Mouse (Mus musculus) lung, embryonic 16.5 days (tissue): ENCODE measurements at regions not wholly inside any gene's neighbourhood (a gene's known extent, or its start where the extent isn't known, plus 50 kb on each side); places are given as distances from the start of the nearest gene placed in this dataset.
"Not testable (repeated sequence)": the region's sequence is repeated elsewhere in the genome, so short reads cannot be mapped to it uniquely, and the experiment has no call there.

Source experiments
- ATAC-seq: fragments of 200-750 bp; cut with Nextera tagmentation; 2 replicates; pipeline ENCODE4 v1.8.0; 2017; ENCODE audit warnings: low read depth, mild to moderate bottlenecking, moderate library complexity
- H3K27ac ChIP-seq: fragments of 300-500 bp; sonication (generic); 2 replicates; pipeline ENCODE4 v1.5.1; 2014; ENCODE audit warnings: mild to moderate bottlenecking, control low read depth, low read length
- H3K27me3 ChIP-seq: fragments of 300-500 bp; sonication (generic); 2 replicates; pipeline ENCODE4 v1.6.1; 2014; ENCODE audit warnings: low read depth, low read length, mixed read lengths; ENCODE audit not compliant: control insufficient read depth, insufficient read depth
- H3K36me3 ChIP-seq: fragments of 300-500 bp; sonication (generic); 2 replicates; pipeline ENCODE4 v1.6.1; 2014; ENCODE audit warnings: low read length; ENCODE audit not compliant: control insufficient read depth, insufficient read depth
- H3K4me1 ChIP-seq: fragments of 300-500 bp; sonication (generic); replicated peaks from 2 replicates; pipeline ENCODE4 v1.6.1; 2014; ENCODE audit warnings: low read length, mixed read lengths; ENCODE audit not compliant: control insufficient read depth, insufficient read depth
- H3K4me2 ChIP-seq: fragments of 300-500 bp; sonication (generic); 2 replicates; pipeline ENCODE4 v1.6.1; 2014; ENCODE audit warnings: low read depth, low read length, control low read depth
- H3K4me3 ChIP-seq: fragments of 300-500 bp; sonication (generic); 2 replicates; pipeline ENCODE4 v1.5.1; 2014; ENCODE audit warnings: mild to moderate bottlenecking, low read length, control low read depth
- H3K9ac ChIP-seq: fragments of 300-500 bp; sonication (generic); 2 replicates; pipeline ENCODE4 v1.6.1; 2014; ENCODE audit warnings: low read length, control low read depth
- H3K9me3 ChIP-seq: fragments of 300-500 bp; sonication (generic); 2 replicates; pipeline ENCODE4 v1.6.1; 2016; ENCODE audit warnings: low read length; ENCODE audit not compliant: control insufficient read depth
- WGBS: fragments of 180-500 bp; shearing (Covaris S2); extraction: QIAGEN DNeasy Blood & Tissue Kit; methylation state at CpG from one replicate; pipeline ENCODE4 v1.1.7; 2014; 5-methylcytosine and 5-hydroxymethylcytosine counted together

DNA sequence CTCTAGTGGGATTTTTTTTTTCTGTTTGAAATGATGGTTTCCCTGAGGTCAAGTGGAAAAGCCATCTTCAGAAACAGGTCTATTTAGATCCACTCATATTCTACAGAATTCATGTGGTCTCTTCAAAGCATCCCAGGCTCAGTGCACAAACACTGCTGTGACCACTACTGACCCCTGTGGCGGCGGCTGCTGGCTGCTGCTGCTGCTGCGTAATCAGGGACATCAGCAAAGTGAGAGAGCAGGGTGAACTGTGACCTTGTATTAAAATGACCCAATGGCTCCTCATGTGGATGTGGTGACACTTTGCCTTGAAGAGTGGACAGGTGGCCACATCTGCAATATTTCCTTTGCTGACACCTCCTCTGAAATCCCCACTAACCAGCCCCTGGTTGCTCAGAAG is 169.1 kb upstream of the Rapgef5 start:
- no peaks in the 10 kb centered on the region; the same call in 1 of the 2 replicates for H3K4me1 ChIP-seq
- H3K9ac ChIP-seq = no peak overlapping the region
- H3K4me2 ChIP-seq = no peak overlapping the region
- no peaks in the 10 kb centered on the region; the same call in 1 of the 2 replicates for H3K27me3 ChIP-seq
- H3K27ac ChIP-seq = no peak overlapping the region
- ATAC-seq = no peak
- no peaks in the 10 kb centered on the region for H3K36me3 ChIP-seq
- 27% methylated on average over 3 of the region's 3 CpGs for WGBS
- H3K4me3 ChIP-seq = no peak overlapping the region
- no peaks in the 10 kb centered on the region for H3K9me3 ChIP-seq

DNA sequence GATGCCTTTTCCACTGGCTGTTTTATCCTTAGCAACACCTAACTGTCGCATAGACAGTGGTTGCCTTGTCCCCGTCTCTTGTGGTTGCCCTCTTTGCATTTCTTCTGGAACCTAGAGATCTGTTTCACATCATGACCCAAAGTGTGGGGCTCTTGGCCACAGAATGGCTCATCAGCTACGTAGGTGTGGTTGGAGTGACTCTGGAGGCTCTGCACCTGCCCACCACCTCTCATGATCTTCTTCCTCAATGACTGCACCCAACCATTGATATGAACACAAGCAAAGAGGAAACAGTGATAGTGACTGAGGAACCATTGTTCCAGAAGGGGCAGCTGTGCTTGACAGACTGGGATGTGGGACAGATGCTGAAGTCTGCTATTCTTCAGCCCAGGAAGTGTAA is 167.8 kb upstream of the Rapgef5 start:
- no peak for ATAC-seq
- Histone ChIP-seq H3K9me3 (no peaks in the 10 kb centered on the region), H3K36me3 (no peaks in the 10 kb centered on the region), H3K4me2 (no peak overlapping the region), H3K27ac (no peak overlapping the region), H3K4me1 (no peaks in the 10 kb centered on the region; the same call in 1 of the 2 replicates), H3K4me3 (no peak overlapping the region), H3K27me3 (no peaks in the 10 kb centered on the region), H3K9ac (no peak overlapping the region)
- WGBS = 86% methylated on average over 3 of the region's 3 CpGs

DNA sequence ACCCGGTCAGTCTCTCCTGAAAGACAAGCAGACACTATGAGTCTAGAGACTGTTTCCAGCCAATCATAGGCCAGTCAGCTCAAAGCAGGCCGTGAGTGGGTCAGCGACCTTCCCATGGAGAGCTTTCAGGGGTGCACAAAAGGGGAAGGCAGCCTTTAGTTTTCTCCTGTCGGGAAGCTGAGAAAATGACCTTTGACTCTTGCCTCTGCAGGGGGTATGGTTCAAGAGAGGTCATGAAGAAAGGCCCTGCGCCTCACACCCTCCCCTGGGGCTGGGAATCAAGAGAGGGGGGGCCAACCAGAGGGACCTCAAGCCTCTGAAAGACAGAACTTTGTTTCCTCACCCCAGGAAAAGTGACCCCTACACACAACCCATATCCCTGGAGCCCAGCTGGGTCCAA is 164.4 kb upstream of the Rapgef5 start:
- no peak overlapping the region for H3K4me2 ChIP-seq
- H3K27me3 ChIP-seq = no peaks in the 10 kb centered on the region
- H3K4me1 ChIP-seq = no peaks in the 10 kb centered on the region
- H3K9ac ChIP-seq = no peak overlapping the region
- no peak overlapping the region for H3K4me3 ChIP-seq
- no peak overlapping the region for H3K27ac ChIP-seq
- no peak for ATAC-seq
- 11% methylated on average over 5 of the region's 5 CpGs for WGBS
- no peaks in the 10 kb centered on the region for H3K9me3 ChIP-seq
- H3K36me3 ChIP-seq = no peaks in the 10 kb centered on the region

DNA sequence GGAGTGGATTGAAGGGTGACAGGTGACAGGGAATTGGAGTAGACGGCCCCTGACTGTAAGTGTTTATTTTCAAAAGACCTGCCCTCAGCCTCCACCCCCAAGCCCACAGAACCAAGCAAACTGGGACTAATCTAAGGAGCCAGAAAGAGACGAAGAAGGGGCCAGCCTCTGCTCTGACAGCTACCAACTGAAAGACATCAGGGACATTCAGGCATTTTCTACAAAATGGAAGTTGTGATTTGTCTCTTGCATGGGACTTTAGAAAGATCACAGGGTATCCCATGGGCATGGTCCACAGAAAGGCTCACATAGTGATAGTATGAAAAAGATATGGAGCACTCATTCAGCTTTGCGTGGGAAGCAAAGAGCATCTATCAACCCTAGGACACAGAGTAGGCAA is 163.8 kb upstream of the Rapgef5 start:
- no peaks in the 10 kb centered on the region for H3K4me1 ChIP-seq
- H3K27me3 ChIP-seq = no peaks in the 10 kb centered on the region
- no peak overlapping the region for H3K4me2 ChIP-seq
- no peak overlapping the region for H3K9ac ChIP-seq
- ATAC-seq = no peak
- no peaks in the 10 kb centered on the region for H3K36me3 ChIP-seq
- 45% methylated on average over 3 of the region's 3 CpGs for WGBS
- H3K4me3 ChIP-seq = no peak overlapping the region
- no peak overlapping the region for H3K27ac ChIP-seq
- no peaks in the 10 kb centered on the region for H3K9me3 ChIP-seq

DNA sequence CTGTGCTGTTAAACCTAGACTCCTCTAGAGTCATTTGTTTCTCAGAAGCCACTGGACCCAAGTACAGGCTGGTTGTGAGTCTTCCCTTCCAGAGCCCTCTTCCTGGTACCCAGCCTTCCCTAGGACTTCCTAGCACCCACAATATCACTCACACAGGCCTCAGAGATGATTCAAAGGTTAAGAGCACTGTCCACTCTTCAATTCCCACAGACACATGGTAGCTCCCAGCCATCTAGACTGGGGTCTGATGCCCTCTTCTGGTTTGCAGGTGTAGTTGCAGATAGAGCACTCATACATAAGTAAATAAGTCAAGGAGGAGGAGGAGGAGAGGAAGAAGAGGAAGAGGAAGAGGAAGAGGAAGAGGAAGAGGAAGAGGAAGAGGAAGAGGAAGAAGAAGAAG is 163.3 kb upstream of the Rapgef5 start:
- Histone ChIP-seq H3K4me1 (no peaks in the 10 kb centered on the region), H3K36me3 (no peaks in the 10 kb centered on the region), H3K27me3 (no peaks in the 10 kb centered on the region), H3K9ac (no peak overlapping the region), H3K27ac (no peak overlapping the region), H3K4me2 (no peak overlapping the region), H3K4me3 (no peak overlapping the region), H3K9me3 (no peaks in the 10 kb centered on the region)
- ATAC-seq = no peak

DNA sequence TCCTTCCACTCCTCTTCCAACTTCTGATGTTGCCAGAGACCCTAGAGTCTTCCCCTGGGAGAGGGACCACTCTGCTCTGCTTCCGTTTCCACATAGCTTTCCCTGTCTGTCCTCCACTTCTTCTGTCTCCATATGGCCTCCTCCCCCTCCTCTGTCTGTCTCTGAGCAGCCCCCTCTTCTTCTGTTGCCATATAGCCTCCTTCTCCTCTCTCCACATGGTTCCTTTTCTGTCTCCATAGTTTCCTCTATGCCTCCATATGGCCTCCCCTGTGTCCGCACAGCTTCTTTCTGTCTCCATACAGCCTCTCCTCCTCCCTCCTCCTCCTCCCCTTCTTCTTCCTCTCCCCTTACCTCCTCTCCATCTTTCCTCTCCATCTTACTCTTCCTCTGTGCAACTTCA is 158.5 kb upstream of the Rapgef5 start:
- no peaks in the 10 kb centered on the region for H3K9me3 ChIP-seq
- ATAC-seq = no peak
- no peak overlapping the region for H3K27ac ChIP-seq
- H3K36me3 ChIP-seq = no peaks in the 10 kb centered on the region
- 85% methylated on average over 2 of the region's 2 CpGs for WGBS
- no peaks in the 10 kb centered on the region; the same call in 1 of the 2 replicates for H3K4me1 ChIP-seq
- no peak overlapping the region for H3K9ac ChIP-seq
- H3K27me3 ChIP-seq = no peaks in the 10 kb centered on the region
- H3K4me2 ChIP-seq = no peak overlapping the region
- no peak overlapping the region for H3K4me3 ChIP-seq

DNA sequence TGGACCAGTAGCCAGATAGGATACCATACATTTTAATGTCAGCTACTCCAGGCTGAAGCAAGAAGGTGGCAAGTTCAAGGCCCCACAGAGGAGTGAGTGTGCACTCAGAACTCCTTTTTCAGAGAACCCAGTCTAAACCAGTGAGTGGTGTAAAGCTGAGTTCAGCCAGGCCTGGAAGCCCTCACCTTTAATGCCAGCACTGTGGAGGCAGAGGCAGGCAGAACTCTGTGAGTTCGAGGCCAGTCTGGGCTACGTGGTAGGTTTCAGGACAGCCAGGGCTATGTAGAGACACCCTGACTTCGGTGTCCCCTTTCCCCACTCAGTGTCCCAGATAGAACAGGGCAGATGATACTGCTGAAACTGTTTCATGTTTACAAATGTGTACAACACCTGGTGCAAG is 157.4 kb upstream of the Rapgef5 start:
- no peaks in the 10 kb centered on the region for H3K9me3 ChIP-seq
- 91% methylated on average over 3 of the region's 3 CpGs for WGBS
- no peak for ATAC-seq
- H3K36me3 ChIP-seq = no peaks in the 10 kb centered on the region
- no peak overlapping the region for H3K4me3 ChIP-seq
- H3K27me3 ChIP-seq = no peaks in the 10 kb centered on the region
- H3K9ac ChIP-seq = no peak overlapping the region
- H3K4me2 ChIP-seq = no peak overlapping the region
- no peak overlapping the region for H3K27ac ChIP-seq
- no peaks in the 10 kb centered on the region; the same call in 1 of the 2 replicates for H3K4me1 ChIP-seq

DNA sequence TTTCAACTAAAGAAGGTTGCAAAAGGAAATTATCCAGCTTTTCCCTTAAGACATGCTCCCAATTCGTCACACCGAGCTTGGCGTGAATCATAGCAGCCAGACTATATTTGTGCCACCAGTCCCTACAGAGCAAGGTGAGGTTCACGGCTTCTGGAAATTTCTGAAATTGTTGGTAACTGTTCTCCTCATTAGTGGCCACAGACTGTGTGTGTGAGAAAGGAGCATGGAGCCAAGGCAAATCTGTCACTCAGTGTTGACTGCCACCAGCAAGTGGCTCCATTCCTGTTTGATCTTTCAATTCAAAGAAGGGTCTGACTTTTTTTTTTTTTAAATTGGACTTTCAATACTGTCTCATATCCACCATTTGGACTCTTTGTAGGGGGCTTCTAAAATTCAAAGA is 156.1 kb upstream of the Rapgef5 start:
- Histone ChIP-seq H3K4me3 (no peak overlapping the region), H3K4me2 (no peak overlapping the region), H3K36me3 (no peaks in the 10 kb centered on the region), H3K9me3 (no peaks in the 10 kb centered on the region), H3K4me1 (no peaks in the 10 kb centered on the region; the same call in 1 of the 2 replicates), H3K9ac (no peak overlapping the region), H3K27me3 (no peaks in the 10 kb centered on the region), H3K27ac (no peak overlapping the region)
- ATAC-seq = no peak
- 68% methylated on average over 4 of the region's 4 CpGs for WGBS

DNA sequence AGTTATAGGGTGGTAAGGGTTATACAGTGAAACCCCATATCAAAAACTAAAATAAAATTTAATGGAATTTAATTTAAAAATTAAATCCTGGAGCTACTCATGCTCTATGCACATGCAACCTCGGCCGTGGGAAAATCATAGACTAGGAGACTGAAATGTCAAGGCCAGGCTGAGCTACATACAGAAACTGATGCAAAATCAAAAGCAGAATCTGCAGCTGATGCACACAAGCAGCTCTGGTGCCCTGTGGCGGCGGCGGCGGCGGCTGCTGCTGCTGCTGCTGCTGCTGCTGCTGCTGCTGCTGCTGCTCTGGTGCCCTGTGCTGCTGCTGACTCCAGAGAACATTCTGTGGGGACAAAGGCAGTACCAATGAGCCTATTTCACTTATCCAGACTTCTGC is 154.5 kb upstream of the Rapgef5 start:
- 81% methylated on average over 7 of the region's 7 CpGs for WGBS
- H3K27ac ChIP-seq = no peak overlapping the region
- no peak overlapping the region for H3K4me3 ChIP-seq
- no peak overlapping the region for H3K9ac ChIP-seq
- no peaks in the 10 kb centered on the region for H3K9me3 ChIP-seq
- H3K4me2 ChIP-seq = no peak overlapping the region
- H3K4me1 ChIP-seq = no peaks in the 10 kb centered on the region; the same call in 1 of the 2 replicates
- no peaks in the 10 kb centered on the region for H3K36me3 ChIP-seq
- H3K27me3 ChIP-seq = no peaks in the 10 kb centered on the region
- ATAC-seq = no peak

DNA sequence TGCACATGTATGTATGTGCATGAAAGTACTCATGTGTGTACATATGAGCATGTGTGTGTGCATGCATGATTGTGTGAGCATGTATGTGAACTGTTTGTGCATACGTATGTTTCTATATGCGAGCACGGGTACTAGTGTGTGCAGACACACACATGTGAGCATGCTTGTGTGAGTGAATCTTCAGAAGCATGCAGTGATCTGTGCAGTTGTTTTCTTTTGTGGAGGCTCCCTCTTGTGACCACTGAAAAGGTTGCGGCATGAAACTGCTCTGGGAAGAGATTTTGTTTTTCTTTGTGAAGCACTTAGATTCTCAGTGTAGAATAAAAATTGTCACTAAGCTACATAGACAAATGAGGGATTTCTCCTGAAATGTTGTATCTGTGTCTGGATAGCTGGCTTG is 152.8 kb upstream of the Rapgef5 start:
- not testable (repeated sequence) for H3K4me1 ChIP-seq, H3K9me3 ChIP-seq, H3K27ac ChIP-seq, H3K4me3 ChIP-seq, H3K9ac ChIP-seq, H3K4me2 ChIP-seq, H3K36me3 ChIP-seq, ATAC-seq, H3K27me3 ChIP-seq
- 67% methylated on average over 4 of the region's 4 CpGs for WGBS
